Mouse (Mus musculus): ENCODE results near the gene Hcfc2. TPM values are rescaled to one million over a fixed set of nuclear protein-coding genes. Genes with fewer than 3 reads are reported as not detected.
A peak's percentile ranks its signal among the peaks of the same experiment; 100 is the strongest.

The Hcfc2 gene
- polyA plus RNA-seq, 1 experiment from 2014 or later = 39.2 TPM

DNA sequence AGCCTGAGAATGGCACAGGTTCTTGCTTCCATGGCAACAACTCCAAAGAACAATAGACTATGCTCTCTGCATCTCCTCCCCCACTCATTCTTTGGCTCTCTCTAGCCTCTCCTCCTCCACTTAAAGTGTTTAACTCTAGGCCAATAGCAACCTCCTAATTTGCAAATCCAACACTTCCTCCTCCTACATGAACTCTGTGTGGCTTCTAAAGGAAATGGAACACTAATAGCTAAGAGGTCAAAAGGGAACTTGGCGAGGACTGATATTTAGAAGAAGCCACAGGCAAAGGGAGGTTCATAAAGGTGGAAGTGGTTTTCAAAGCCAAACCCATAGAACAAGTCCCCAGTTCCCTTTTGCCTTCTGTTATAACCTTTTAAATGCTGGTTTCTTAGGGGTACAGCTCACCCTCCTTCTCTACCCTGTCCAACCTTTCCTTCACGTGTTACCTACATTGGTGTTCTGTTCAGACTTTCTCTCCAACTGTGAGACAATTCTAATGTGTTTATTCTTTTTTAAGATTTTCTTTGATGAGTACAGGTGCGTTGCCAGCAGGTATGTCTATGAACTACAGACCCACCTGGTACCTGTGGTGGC, 1.4 kb downstream of the Hcfc2 start:
- WGBS = 87% methylated on average over 3 of the region's 3 CpGs
- H3K9me3 ChIP-seq (replicated peaks; ENCODE audit: control insufficient read depth, low read length, poor library complexity, severe bottlenecking) = no peaks in the 10 kb centered on the region
- no peak overlapping the region for H3K4me2 ChIP-seq (ENCODE audit: low read length)
- H3K4me3 ChIP-seq (ENCODE audit: low read depth, low read length) = no peak overlapping the region
- no peak overlapping the region for H3K27ac ChIP-seq (ENCODE audit: low read length)
- peaks cover 14% of the 10 kb centered on the region for H3K4me1 ChIP-seq (ENCODE audit: control insufficient read depth, insufficient read depth, low read length)
- H3K27me3 ChIP-seq (ENCODE audit: control insufficient read depth, insufficient read depth, low read depth, low read length) = no peaks in the 10 kb centered on the region
- 0 out of 2 replicates have a peak, but pooled peaks cover 3% of the 10 kb centered on the region for H3K36me3 ChIP-seq (ENCODE audit: control insufficient read depth, insufficient read depth, low read length)
- ATAC-seq = no peak
- H3K9ac ChIP-seq (ENCODE audit: low read depth, low read length) = no peak overlapping the region

- no peaks in the 10 kb centered on the region for H3K9me3 ChIP-seq (replicated peaks; ENCODE audit: control insufficient read depth, low read length, poor library complexity, severe bottlenecking)
- peaks cover 6% of the 10 kb centered on the region; the same call in 1 of the 2 replicates for H3K36me3 ChIP-seq (ENCODE audit: control insufficient read depth, insufficient read depth, low read length)
- under 1% methylated on average over 41 of the region's 42 CpGs for WGBS
- peak overlapping the region; percentile 86 for H3K27ac ChIP-seq (ENCODE audit: low read length)
- ATAC-seq = peak; percentile 94
- H3K4me1 ChIP-seq (ENCODE audit: control insufficient read depth, insufficient read depth, low read length) = peaks cover 14% of the 10 kb centered on the region
- peak overlapping the region; percentile 90 for H3K9ac ChIP-seq (ENCODE audit: low read depth, low read length)
- peak overlapping the region; percentile 59 for H3K4me2 ChIP-seq (ENCODE audit: low read length)
- peak overlapping the region; percentile 90 for H3K4me3 ChIP-seq (ENCODE audit: low read depth, low read length)
- H3K27me3 ChIP-seq (ENCODE audit: control insufficient read depth, insufficient read depth, low read depth, low read length) = no peaks in the 10 kb centered on the region
Observed at GRCm38 (mm10) chr10:82698712-82699261, 2.8 kb downstream of the Hcfc2 start.

DNA sequence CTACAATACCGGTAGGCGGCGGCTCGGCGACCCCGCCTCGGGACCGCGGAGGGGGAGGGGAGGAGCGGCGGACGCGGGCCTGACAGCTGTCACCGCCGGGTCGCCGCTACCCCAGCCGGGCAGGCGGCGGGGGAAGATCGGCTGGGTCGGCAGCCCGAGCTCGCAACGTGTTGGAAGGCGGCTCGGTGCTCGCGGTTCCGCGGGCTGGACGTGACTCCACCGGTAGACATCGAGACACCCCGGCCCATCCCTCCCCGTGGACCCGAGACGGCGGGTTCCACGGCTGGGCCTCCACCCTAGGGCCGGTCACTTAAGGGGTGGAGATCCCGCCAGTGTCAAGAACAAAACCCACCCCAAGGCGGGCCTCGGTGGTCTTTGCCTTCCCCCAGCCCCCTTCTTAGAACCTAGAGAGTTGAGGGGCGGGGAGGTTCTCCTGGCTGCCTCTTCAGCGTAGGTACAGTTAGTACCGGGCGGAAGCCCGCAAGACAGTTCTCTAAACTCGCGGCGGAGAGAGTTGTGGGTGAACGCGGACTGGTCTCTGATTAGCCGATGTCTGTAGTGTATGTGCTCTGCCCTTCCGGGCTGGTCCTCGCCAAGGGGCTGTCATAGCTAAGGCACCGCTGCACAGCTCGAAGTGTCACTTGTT, 3.5 kb downstream of the Hcfc2 start:
- H3K9me3 ChIP-seq (replicated peaks; ENCODE audit: control insufficient read depth, low read length, poor library complexity, severe bottlenecking) = no peaks in the 10 kb centered on the region
- peak overlapping the region; percentile 90 for H3K4me3 ChIP-seq (ENCODE audit: low read depth, low read length)
- H3K27ac ChIP-seq (ENCODE audit: low read length) = peak overlapping the region; percentile 86
- peaks cover 14% of the 10 kb centered on the region for H3K4me1 ChIP-seq (ENCODE audit: control insufficient read depth, insufficient read depth, low read length)
- peaks cover 6% of the 10 kb centered on the region; the same call in 1 of the 2 replicates for H3K36me3 ChIP-seq (ENCODE audit: control insufficient read depth, insufficient read depth, low read length)
- under 1% methylated on average over 54 of the region's 59 CpGs for WGBS
- peak overlapping the region; percentile 90 for H3K9ac ChIP-seq (ENCODE audit: low read depth, low read length)
- peak overlapping the region; percentile 84 for H3K4me2 ChIP-seq (ENCODE audit: low read length)
- peak; percentile 82 for ATAC-seq
- H3K27me3 ChIP-seq (ENCODE audit: control insufficient read depth, insufficient read depth, low read depth, low read length) = no peaks in the 10 kb centered on the region

DNA sequence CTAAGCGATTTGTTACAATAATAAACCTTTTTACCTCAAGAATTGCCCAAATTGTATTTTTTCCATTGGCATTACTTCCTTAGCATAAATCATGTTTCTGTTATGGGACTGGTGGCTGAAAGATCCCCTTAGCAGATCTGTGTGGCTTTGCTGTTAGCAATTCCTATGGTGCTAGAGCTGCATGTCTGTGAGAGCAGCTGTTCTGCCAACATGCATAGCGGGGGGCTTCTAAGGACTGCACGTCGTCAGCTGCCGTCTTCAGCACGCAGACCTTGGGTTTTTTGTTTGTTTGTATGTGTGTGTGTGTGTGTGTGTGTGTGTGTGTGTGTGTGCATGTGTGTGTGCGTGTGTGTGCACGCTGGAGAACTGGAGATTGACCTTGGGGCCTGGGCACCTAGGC, 45.4 kb downstream of the Hcfc2 start:
- H3K27me3 ChIP-seq (ENCODE audit: control insufficient read depth, insufficient read depth, low read depth, low read length) = no peaks in the 10 kb centered on the region
- H3K4me2 ChIP-seq (ENCODE audit: low read length) = no peak overlapping the region
- H3K36me3 ChIP-seq (ENCODE audit: control insufficient read depth, insufficient read depth, low read length) = peaks cover 9% of the 10 kb centered on the region; the same call in 1 of the 2 replicates
- WGBS = 73% methylated on average over 8 of the region's 8 CpGs
- no peaks in the 10 kb centered on the region for H3K4me1 ChIP-seq (ENCODE audit: control insufficient read depth, insufficient read depth, low read length)
- H3K27ac ChIP-seq (ENCODE audit: low read length) = no peak overlapping the region
- no peak for ATAC-seq
- H3K9me3 ChIP-seq (replicated peaks; ENCODE audit: control insufficient read depth, low read length, poor library complexity, severe bottlenecking) = no peaks in the 10 kb centered on the region
- no peak overlapping the region for H3K4me3 ChIP-seq (ENCODE audit: low read depth, low read length)
- no peak overlapping the region for H3K9ac ChIP-seq (ENCODE audit: low read depth, low read length)

- 94% methylated on average over 4 of the region's 4 CpGs for WGBS
Observed at GRCm38 (mm10) chr10:82741876-82742275, 45.9 kb downstream of the Hcfc2 start.

DNA sequence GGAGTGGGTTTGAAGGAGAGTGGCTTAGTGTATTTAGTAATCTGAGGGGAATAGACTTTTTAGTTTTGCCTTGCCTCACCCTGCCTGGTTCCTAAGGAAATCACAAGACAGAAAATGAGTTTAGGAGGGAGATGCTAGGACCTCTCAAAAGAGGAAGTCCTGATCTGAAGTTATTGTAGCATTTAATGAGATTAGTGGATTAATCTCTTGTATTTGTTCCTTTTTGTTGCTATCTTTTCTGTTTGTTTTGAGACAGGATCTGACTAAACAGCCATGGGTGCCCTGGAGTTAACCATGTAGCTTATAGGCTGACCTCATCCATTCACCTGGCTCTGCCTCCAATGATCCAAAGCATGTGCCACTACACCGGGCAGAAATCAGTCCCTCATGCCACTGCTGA, 46.6 kb downstream of the Hcfc2 start:
- ATAC-seq = no peak
- H3K4me1 ChIP-seq (ENCODE audit: control insufficient read depth, insufficient read depth, low read length) = no peaks in the 10 kb centered on the region
- H3K27ac ChIP-seq (ENCODE audit: low read length) = no peak overlapping the region
- H3K27me3 ChIP-seq (ENCODE audit: control insufficient read depth, insufficient read depth, low read depth, low read length) = no peaks in the 10 kb centered on the region
- no peak overlapping the region for H3K9ac ChIP-seq (ENCODE audit: low read depth, low read length)
- no peaks in the 10 kb centered on the region for H3K9me3 ChIP-seq (replicated peaks; ENCODE audit: control insufficient read depth, low read length, poor library complexity, severe bottlenecking)
- 62% methylated on average over 1 of the region's 1 CpGs for WGBS
- no peak overlapping the region for H3K4me3 ChIP-seq (ENCODE audit: low read depth, low read length)
- no peak overlapping the region for H3K4me2 ChIP-seq (ENCODE audit: low read length)
- peaks cover 17% of the 10 kb centered on the region for H3K36me3 ChIP-seq (ENCODE audit: control insufficient read depth, insufficient read depth, low read length)

More at GRCm38 (mm10) chr10:82741876-82742275, 45.9 kb downstream of the Hcfc2 start:
- Histone ChIP-seq H3K27ac (ENCODE audit: low read length) (no peak overlapping the region), H3K4me3 (ENCODE audit: low read depth, low read length) (no peak overlapping the region), H3K9ac (ENCODE audit: low read depth, low read length) (no peak overlapping the region), H3K9me3 (replicated peaks; ENCODE audit: control insufficient read depth, low read length, poor library complexity, severe bottlenecking) (no peaks in the 10 kb centered on the region), H3K4me2 (ENCODE audit: low read length) (no peak overlapping the region), H3K36me3 (ENCODE audit: control insufficient read depth, insufficient read depth, low read length) (peaks cover 13% of the 10 kb centered on the region), H3K27me3 (ENCODE audit: control insufficient read depth, insufficient read depth, low read depth, low read length) (no peaks in the 10 kb centered on the region), H3K4me1 (ENCODE audit: control insufficient read depth, insufficient read depth, low read length) (no peaks in the 10 kb centered on the region)
- ATAC-seq = no peak

GRCm38 (mm10) chr10:82744296-82744695, 48.3 kb downstream of the Hcfc2 start:
- H3K27me3 ChIP-seq (ENCODE audit: control insufficient read depth, insufficient read depth, low read depth, low read length) = no peaks in the 10 kb centered on the region
- no peak overlapping the region for H3K4me2 ChIP-seq (ENCODE audit: low read length)
- H3K36me3 ChIP-seq (ENCODE audit: control insufficient read depth, insufficient read depth, low read length) = peaks cover 24% of the 10 kb centered on the region
- H3K9me3 ChIP-seq (replicated peaks; ENCODE audit: control insufficient read depth, low read length, poor library complexity, severe bottlenecking) = no peaks in the 10 kb centered on the region
- no peaks in the 10 kb centered on the region for H3K4me1 ChIP-seq (ENCODE audit: control insufficient read depth, insufficient read depth, low read length)
- WGBS = 92% methylated on average over 6 of the region's 6 CpGs
- H3K27ac ChIP-seq (ENCODE audit: low read length) = no peak overlapping the region
- no peak for ATAC-seq
- H3K9ac ChIP-seq (ENCODE audit: low read depth, low read length) = no peak overlapping the region
- H3K4me3 ChIP-seq (ENCODE audit: low read depth, low read length) = no peak overlapping the region

- no peak overlapping the region for H3K9ac ChIP-seq (ENCODE audit: low read depth, low read length)
- H3K4me1 ChIP-seq (ENCODE audit: control insufficient read depth, insufficient read depth, low read length) = no peaks in the 10 kb centered on the region
- H3K27ac ChIP-seq (ENCODE audit: low read length) = no peak overlapping the region
- WGBS = 89% methylated on average over 5 of the region's 5 CpGs
- H3K4me2 ChIP-seq (ENCODE audit: low read length) = no peak overlapping the region
- no peak for ATAC-seq
- no peaks in the 10 kb centered on the region for H3K9me3 ChIP-seq (replicated peaks; ENCODE audit: control insufficient read depth, low read length, poor library complexity, severe bottlenecking)
- H3K36me3 ChIP-seq (ENCODE audit: control insufficient read depth, insufficient read depth, low read length) = peaks cover 28% of the 10 kb centered on the region
- no peak overlapping the region for H3K4me3 ChIP-seq (ENCODE audit: low read depth, low read length)
- no peaks in the 10 kb centered on the region for H3K27me3 ChIP-seq (ENCODE audit: control insufficient read depth, insufficient read depth, low read depth, low read length)
Observed at GRCm38 (mm10) chr10:82745301-82745700, 49.3 kb downstream of the Hcfc2 start.

All from midbrain, embryonic 16.5 days (tissue).